Mouse (Mus musculus) gastrocnemius, adult 8-10 months (tissue): ENCODE measurements at regions not wholly inside any gene's neighbourhood (a gene's known extent, or its start where the extent isn't known, plus 50 kb on each side); places are given as distances from the start of the nearest gene placed in this dataset.
A peak's percentile ranks its signal among the peaks of the same experiment; 100 is the strongest.

ENCODE experiments used
- DNase-seq, 2 experiments: peaks; one replicate each; pipeline ENCODE4 v3.0.0; 2022; ENCODE audit warnings: low spot score in 2 of 2

GRCm38 (mm10) chr4:33686135-33686534 lies 238.3 kb upstream of the Cnr1 start:
- DNase-seq: no peak

GRCm38 (mm10) chr4:33687434-33687833 lies 237.0 kb upstream of the Cnr1 start:
- DNase-seq: no peak

- DNase-seq: no peak
Observed at GRCm38 (mm10) chr4:33693441-33693840, 231.0 kb upstream of the Cnr1 start.

- no peak for DNase-seq
Observed at GRCm38 (mm10) chr4:33696969-33697368, 227.4 kb upstream of the Cnr1 start.

GRCm38 (mm10) chr4:33702028-33702666 lies 222.2 kb upstream of the Cnr1 start:
- no peak for DNase-seq

GRCm38 (mm10) chr4:33705722-33706121 lies 218.7 kb upstream of the Cnr1 start:
- DNase-seq: no peak

GRCm38 (mm10) chr4:33706785-33707184 lies 217.6 kb upstream of the Cnr1 start:
- no peak for DNase-seq

GRCm38 (mm10) chr4:33716475-33717117 lies 207.8 kb upstream of the Cnr1 start:
- no peak for DNase-seq

GRCm38 (mm10) chr4:33720972-33721371 lies 203.4 kb upstream of the Cnr1 start:
- no peak for DNase-seq

- DNase-seq: no peak
Observed at GRCm38 (mm10) chr4:33721971-33722370, 202.4 kb upstream of the Cnr1 start.

- DNase-seq: no peak
Observed at GRCm38 (mm10) chr4:33731837-33732236, 192.6 kb upstream of the Cnr1 start.

- no peak for DNase-seq
Observed at GRCm38 (mm10) chr4:33734923-33735322, 189.5 kb upstream of the Cnr1 start.

- DNase-seq: no peak
Observed at GRCm38 (mm10) chr4:33735442-33735966, 188.9 kb upstream of the Cnr1 start.

GRCm38 (mm10) chr4:33736061-33736701 lies 188.2 kb upstream of the Cnr1 start:
- DNase-seq: no peak

- no peak for DNase-seq
Observed at GRCm38 (mm10) chr4:33737337-33737736, 187.1 kb upstream of the Cnr1 start.

- DNase-seq: no peak
Observed at GRCm38 (mm10) chr4:33737859-33738417, 186.5 kb upstream of the Cnr1 start.

GRCm38 (mm10) chr4:33739211-33739904 lies 185.0 kb upstream of the Cnr1 start:
- DNase-seq: no peak

GRCm38 (mm10) chr4:33740982-33741381 lies 183.4 kb upstream of the Cnr1 start:
- DNase-seq: no peak

GRCm38 (mm10) chr4:33745180-33745579 lies 179.2 kb upstream of the Cnr1 start:
- no peak for DNase-seq

- peak in 1 of 2 experiments; percentile 25 for DNase-seq
Observed at GRCm38 (mm10) chr4:33747316-33747895, 177.0 kb upstream of the Cnr1 start.

- no peak for DNase-seq
Observed at GRCm38 (mm10) chr4:33767721-33768120, 156.7 kb upstream of the Cnr1 start.
